Mouse (Mus musculus) CH12.LX (cell line): ENCODE measurements around the gene Slc35f3. TPM values are rescaled to one million over a fixed set of nuclear protein-coding genes. Genes with fewer than 3 reads are reported as not detected.

Experiments
- DNase-seq: peaks from one replicate; pipeline ENCODE4 v3.0.0-alpha.2; 2013; ENCODE audit errors: extremely low read depth
- H3K27ac ChIP-seq: 2 replicates; pipeline ENCODE4 v1.5.1; 2012; ENCODE audit warnings: low read depth, mild to moderate bottlenecking, control low read depth, moderate library complexity; ENCODE audit not compliant: insufficient read depth
- H3K27me3 ChIP-seq: replicated peaks from 2 replicates; pipeline ENCODE3; 2012; ENCODE audit warnings: inconsistent platforms
- H3K36me3 ChIP-seq, 2 experiments: replicated peaks in 1 of 2; 2 replicates each; pipeline versions ENCODE3 to v1.6.1; 2012; ENCODE audit warnings: inconsistent platforms in 1 of 2, low read length in 1 of 2, mild to moderate bottlenecking in 1 of 2, mixed read lengths in 1 of 2, moderate library complexity in 1 of 2; ENCODE audit not compliant: control insufficient read depth in 1 of 2, insufficient read depth in 1 of 2
- H3K4me1 ChIP-seq, 2 experiments: 2 replicates each; pipeline ENCODE4 v1.6.1; 2012; ENCODE audit warnings: inconsistent platforms in 1 of 2, moderate library complexity in 1 of 2; ENCODE audit not compliant: insufficient read depth in 2 of 2, control insufficient read depth in 1 of 2
- H3K4me2 ChIP-seq: 2 replicates; pipeline ENCODE4 v1.6.1; 2012; ENCODE audit warnings: low read depth, mild to moderate bottlenecking, control low read depth; ENCODE audit not compliant: poor library complexity, insufficient read depth, severe bottlenecking
- H3K4me3 ChIP-seq, 3 experiments: fragments of 150-350 bp in 1 of 3; sonication (generic) in 1 of 3; replicated peaks in 1 of 3; 2 replicates each; pipeline versions ENCODE3 to v1.5.1; 2011 to 2012; ENCODE audit warnings: low read depth in 2 of 3, low read length in 2 of 3, mild to moderate bottlenecking in 2 of 3, moderate library complexity in 2 of 3, control low read depth in 1 of 3, improper control_type of control experiment in 1 of 3, inconsistent platforms in 1 of 3, mixed read lengths in 1 of 3; ENCODE audit not compliant: poor library complexity in 1 of 3
- H3K79me2 ChIP-seq: replicated peaks from 2 replicates; pipeline ENCODE4 v1.6.1; 2012; ENCODE audit warnings: mild to moderate bottlenecking, moderate library complexity; ENCODE audit not compliant: control insufficient read depth, poor library complexity, insufficient read depth, severe bottlenecking; ENCODE audit errors: extremely low read depth
- H3K9ac ChIP-seq: 2 replicates; pipeline ENCODE4 v1.6.1; 2012; ENCODE audit warnings: low read depth, mild to moderate bottlenecking, control low read depth, moderate library complexity; ENCODE audit not compliant: insufficient read depth
- H3K9me3 ChIP-seq: replicated peaks from 2 replicates; pipeline ENCODE3; 2012; ENCODE audit warnings: low read length, inconsistent platforms, mixed read lengths
- CTCF ChIP-seq, 2 experiments: IDR thresholded peaks in 1 of 2; conservative IDR thresholded peaks in 1 of 2; 2 replicates each; pipeline ENCODE4 v1.5.1; 2011 to 2012; ENCODE audit warnings: low read depth in 2 of 2, low read length in 2 of 2, improper control_type of control experiment in 1 of 2, inconsistent platforms in 1 of 2, mild to moderate bottlenecking in 1 of 2, moderate library complexity in 1 of 2
- E2F4 ChIP-seq: IDR thresholded peaks from 2 replicates; pipeline ENCODE4 v1.6.1; 2011; ENCODE audit warnings: low read depth, low read length, improper control_type of control experiment; ENCODE audit not compliant: insufficient replicate concordance
- ELF1 ChIP-seq: IDR thresholded peaks from 2 replicates; pipeline ENCODE4 v1.6.1; 2014; ENCODE audit warnings: low read depth, mild to moderate bottlenecking, inconsistent platforms, low read length, improper control_type of control experiment
- ETS1 ChIP-seq: conservative IDR thresholded peaks from 2 replicates; pipeline ENCODE4 v1.6.1; 2012; ENCODE audit warnings: low read depth, mild to moderate bottlenecking, inconsistent platforms, low read length, improper control_type of control experiment, moderate library complexity
- GABPA ChIP-seq: IDR thresholded peaks from 2 replicates; pipeline ENCODE4 v1.6.1; 2012; ENCODE audit warnings: low read depth, low read length, improper control_type of control experiment, inconsistent platforms; ENCODE audit not compliant: insufficient replicate concordance
- IRF4 ChIP-seq: IDR thresholded peaks from 2 replicates; pipeline ENCODE4 v1.6.1; 2014; ENCODE audit warnings: low read depth, mild to moderate bottlenecking, inconsistent platforms, low read length, improper control_type of control experiment
- KAT2A ChIP-seq: IDR thresholded peaks from 2 replicates; pipeline ENCODE4 v1.6.1; 2012; ENCODE audit warnings: low read length, improper control_type of control experiment, inconsistent platforms; ENCODE audit not compliant: insufficient replicate concordance
- MAFK ChIP-seq: IDR thresholded peaks from 2 replicates; pipeline ENCODE4 v1.6.1; 2011; ENCODE audit warnings: low read length, improper control_type of control experiment; ENCODE audit not compliant: insufficient replicate concordance
- MAZ ChIP-seq: IDR thresholded peaks from 2 replicates; pipeline ENCODE4 v1.6.1; 2012; ENCODE audit warnings: low read depth, mild to moderate bottlenecking, inconsistent platforms, low read length, improper control_type of control experiment, moderate library complexity
- MEF2A ChIP-seq: IDR thresholded peaks from 2 replicates; pipeline ENCODE4 v1.6.1; 2014; ENCODE audit warnings: low read depth, mild to moderate bottlenecking, inconsistent platforms, low read length, improper control_type of control experiment, borderline replicate concordance
- MXI1 ChIP-seq: IDR thresholded peaks from 2 replicates; pipeline ENCODE4 v1.6.1; 2011; ENCODE audit warnings: mild to moderate bottlenecking, low read depth, low read length, improper control_type of control experiment
- MYC ChIP-seq: IDR thresholded peaks from 2 replicates; pipeline ENCODE4 v1.6.1; 2011; ENCODE audit warnings: low read depth, mild to moderate bottlenecking, improper control_type of control experiment, low read length
- NELFE ChIP-seq: IDR thresholded peaks from 2 replicates; pipeline ENCODE4 v1.6.1; 2011; ENCODE audit warnings: low read depth, low read length, improper control_type of control experiment
- NRF1 ChIP-seq: IDR thresholded peaks from 2 replicates; pipeline ENCODE4 v1.6.1; 2014; ENCODE audit warnings: low read depth, mild to moderate bottlenecking, inconsistent platforms, low read length, improper control_type of control experiment, moderate library complexity
- PAX5 ChIP-seq: IDR thresholded peaks from 2 replicates; pipeline ENCODE4 v1.6.1; 2012; ENCODE audit warnings: low read length, inconsistent platforms, mixed read lengths
- POLR2A ChIP-seq: IDR thresholded peaks from 2 replicates; pipeline ENCODE4 v1.6.1; 2011; ENCODE audit warnings: low read depth, mild to moderate bottlenecking, improper control_type of control experiment, low read length
- POLR2AphosphoS2 ChIP-seq: IDR thresholded peaks from 2 replicates; pipeline ENCODE4 v1.6.1; 2011; ENCODE audit warnings: low read depth, low read length, improper control_type of control experiment
- RAD21 ChIP-seq: IDR thresholded peaks from 2 replicates; pipeline ENCODE4 v1.6.1; 2011; ENCODE audit warnings: low read depth, mild to moderate bottlenecking, low read length, improper control_type of control experiment, moderate library complexity
- RCOR1 ChIP-seq: conservative IDR thresholded peaks from 2 replicates; pipeline ENCODE4 v1.6.1; 2012; ENCODE audit warnings: low read depth, mild to moderate bottlenecking, inconsistent platforms, low read length, improper control_type of control experiment
- SIN3A ChIP-seq: IDR thresholded peaks from 2 replicates; pipeline ENCODE4 v1.6.1; 2012; ENCODE audit warnings: low read length, improper control_type of control experiment, inconsistent platforms
- SMC3 ChIP-seq: IDR thresholded peaks from 2 replicates; pipeline ENCODE4 v1.6.1; 2011; ENCODE audit warnings: low read depth, low read length, improper control_type of control experiment
- TCF12 ChIP-seq: IDR thresholded peaks from 2 replicates; pipeline ENCODE4 v1.6.1; 2014; ENCODE audit warnings: low read depth, mild to moderate bottlenecking, inconsistent platforms, low read length, improper control_type of control experiment
- UBTF ChIP-seq: IDR thresholded peaks from 2 replicates; pipeline ENCODE4 v1.6.1; 2012; ENCODE audit warnings: low read depth, mild to moderate bottlenecking, inconsistent platforms, low read length, improper control_type of control experiment, moderate library complexity
- USF1 ChIP-seq: IDR thresholded peaks from 2 replicates; pipeline ENCODE4 v1.6.1; 2014; ENCODE audit warnings: low read depth, mild to moderate bottlenecking, inconsistent platforms, low read length, improper control_type of control experiment
- USF2 ChIP-seq: conservative IDR thresholded peaks from 2 replicates; pipeline ENCODE4 v1.6.1; 2011; ENCODE audit warnings: low read depth, low read length, improper control_type of control experiment
- ZKSCAN1 ChIP-seq: IDR thresholded peaks from 2 replicates; pipeline ENCODE4 v1.6.1; 2012; ENCODE audit warnings: low read depth, inconsistent platforms, low read length, improper control_type of control experiment, borderline replicate concordance
- ZNF384 ChIP-seq: IDR thresholded peaks from 2 replicates; pipeline ENCODE4 v1.6.1; 2012; ENCODE audit warnings: low read depth, low read length, improper control_type of control experiment, inconsistent platforms
- dilution Hi-C: fragments of 300-500 bp; cut with MboI; formaldehyde crosslinking; loops from 2 replicates; pipeline ENCODE4 v1.14.3; 2020; ENCODE audit warnings: low sequenced_read_pairs; ENCODE audit not compliant: extremely low pct_unique_long_range_greater_than_20kb, extremely low pct_ligation_motif_present
- in situ Hi-C: fragments of 300-500 bp; cut with MboI; formaldehyde crosslinking; loops from 3 replicates; pipeline ENCODE4 v1.14.3; 2019; ENCODE audit warnings: low sequenced_read_pairs, low pct_ligation_motif_present, low pct_unique_long_range_greater_than_20kb, mixed read lengths
- polyA plus RNA-seq: library from polyadenylated mRNA; unstranded; fragments of >175 nt; gene quantifications from 2 replicates; pipeline ENCODE4 v1.2.1, GENCODE M21; 2012; ENCODE audit warnings: low read depth; ENCODE audit not compliant: insufficient read length
- total RNA-seq, 2 experiments: library from RNA; depleted of rRNA; stranded (reverse); fragments of 300-350 nt in 1 of 2; fragments of >200 nt in 1 of 2; gene quantifications; 2 replicates each; pipeline ENCODE4 v1.2.3; 2012 to 2014

The Slc35f3 gene
- total RNA-seq (2012; rRNA removed) (not detected in 2 replicates), total RNA-seq (2014; rRNA removed) (not detected in 2 replicates), polyA plus RNA-seq (0.20 TPM in 2 replicates)

DNA sequence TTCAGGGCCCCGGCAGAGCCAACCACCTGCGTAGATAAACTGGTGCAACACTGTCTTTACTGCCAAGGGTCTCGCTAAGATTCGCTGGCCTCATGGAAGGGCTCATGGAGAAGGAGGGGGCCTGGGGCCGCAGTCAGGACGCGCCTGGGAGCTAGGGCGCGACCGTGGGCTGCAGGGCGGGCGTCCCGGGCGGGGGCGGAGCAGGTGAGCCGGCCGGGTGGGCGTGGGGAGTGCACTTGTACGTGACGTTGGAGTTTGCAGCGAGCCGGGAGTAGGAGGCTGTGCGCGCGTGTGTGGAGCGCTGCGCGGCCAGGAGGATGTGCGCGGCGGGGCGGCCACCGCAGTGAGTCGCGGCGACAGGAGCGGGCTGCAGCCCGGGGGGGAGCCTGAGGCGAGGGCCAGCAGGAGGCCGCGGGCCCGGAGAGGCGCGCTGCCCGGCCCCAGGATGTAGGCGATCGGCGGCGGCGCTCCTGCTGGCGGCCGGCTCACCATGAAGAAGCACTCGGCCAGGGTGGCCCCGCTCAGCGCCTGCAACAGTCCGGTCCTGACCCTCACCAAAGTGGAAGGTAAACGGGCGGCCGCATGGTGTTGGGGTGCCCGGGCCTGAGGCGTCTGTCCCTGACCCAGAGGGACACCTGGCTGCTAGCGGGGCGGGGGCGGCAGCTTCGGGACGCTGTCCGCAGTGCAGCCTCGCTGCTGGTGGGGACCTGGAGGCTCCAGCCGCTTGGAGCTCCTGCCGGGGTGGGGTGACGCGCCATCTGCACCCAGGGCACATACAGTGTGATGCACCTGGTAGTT lies at the start of gene Slc35f3:
Gene Slc35f3, plus strand, starts transcription at position 263 of the 798 bp plus-strand sequence.
- peaks cover 68% of the 10 kb centered on the region for H3K27me3 ChIP-seq
- H3K4me1 ChIP-seq = no peaks in the 10 kb centered on the region
- dilution Hi-C loops (no loop called here), in situ Hi-C loops (no loop called here)
- H3K4me3 ChIP-seq = no peak within 1 kb of the TSS
- H3K9ac ChIP-seq = no peak within 1 kb of the TSS
- TF ChIP-seq USF1 (no peak), KAT2A (no peak), MEF2A (no peak), SMC3 (no peak), ZKSCAN1 (no peak), MXI1 (no peak), RAD21 (no peak), E2F4 (no peak), PAX5 (no peak), NELFE (no peak), CTCF (conservative IDR thresholded peaks at IDR 0.05 in 1 of 2, IDR thresholded peaks at IDR 0.05 in 1 of 2; ENCODE audit: low read depth in 2 of 2, low read length in 2 of 2) (no peak), ETS1 (no peak), POLR2AphosphoS2 (no peak), SIN3A (no peak), TCF12 (no peak), POLR2A (no peak), IRF4 (no peak), MYC (no peak), ELF1 (no peak), MAFK (no peak)
- H3K27ac ChIP-seq = no peak within 1 kb of the TSS
- no peak for DNase-seq
- no peak within 1 kb of the TSS for H3K4me2 ChIP-seq
- no peaks in the 10 kb centered on the region for H3K9me3 ChIP-seq
- no peaks in the 10 kb centered on the region for H3K79me2 ChIP-seq
- H3K36me3 ChIP-seq = no peaks in the 10 kb centered on the region

DNA sequence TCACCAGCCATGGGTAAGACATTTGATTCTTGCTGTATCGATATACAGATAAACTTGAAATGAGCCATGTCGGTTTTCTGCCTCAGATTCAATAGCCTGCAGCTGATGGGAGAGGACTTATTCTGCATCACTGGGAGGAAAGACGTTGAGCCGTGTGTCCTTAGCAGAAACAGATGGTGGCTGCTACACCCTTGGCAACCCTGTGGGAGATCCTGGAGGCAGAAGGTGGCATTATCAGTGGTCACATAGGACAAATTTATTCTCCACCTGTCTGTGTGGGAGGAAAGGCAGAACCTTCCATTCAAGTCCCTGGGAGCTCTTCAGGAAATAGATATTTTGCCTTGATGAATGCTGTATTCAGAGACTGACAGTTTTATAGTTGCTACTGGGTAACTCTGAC lies 47.9 kb upstream of the Slc35f3 start:
- Histone ChIP-seq H3K36me3 (no peaks in the 10 kb centered on the region), H3K9ac (no peak overlapping the region), H3K4me3 (no peak overlapping the region), H3K4me2 (no peak overlapping the region), H3K9me3 (no peaks in the 10 kb centered on the region), H3K27me3 (peaks cover 84% of the 10 kb centered on the region), H3K79me2 (no peaks in the 10 kb centered on the region), H3K4me1 (no peaks in the 10 kb centered on the region), H3K27ac (no peak overlapping the region)
- no peak for DNase-seq
- TF ChIP-seq GABPA = no peak
- no peak for TF ChIP-seq RAD21
- TF ChIP-seq IRF4 = no peak
- no peak for TF ChIP-seq MAFK
- no peak for TF ChIP-seq UBTF
- TF ChIP-seq USF2 = no peak
- TF ChIP-seq MAZ = no peak
- TF ChIP-seq POLR2AphosphoS2 = no peak
- TF ChIP-seq RCOR1 = no peak
- TF ChIP-seq USF1 = no peak
- no peak for TF ChIP-seq ZNF384
- no peak for TF ChIP-seq NRF1
- TF ChIP-seq NELFE = no peak
- in situ Hi-C loops = loop anchor here (25.0 kb wide), 2 partner anchors 137 to 737 kb away; no protein-coding TSS in a partner anchor
- dilution Hi-C loops = no loop called here
